Mouse (Mus musculus): ENCODE measurements at regions not wholly inside any gene's neighbourhood (a gene's known extent, or its start where the extent isn't known, plus 50 kb on each side); places are given as distances from the start of the nearest gene placed in this dataset.

DNA sequence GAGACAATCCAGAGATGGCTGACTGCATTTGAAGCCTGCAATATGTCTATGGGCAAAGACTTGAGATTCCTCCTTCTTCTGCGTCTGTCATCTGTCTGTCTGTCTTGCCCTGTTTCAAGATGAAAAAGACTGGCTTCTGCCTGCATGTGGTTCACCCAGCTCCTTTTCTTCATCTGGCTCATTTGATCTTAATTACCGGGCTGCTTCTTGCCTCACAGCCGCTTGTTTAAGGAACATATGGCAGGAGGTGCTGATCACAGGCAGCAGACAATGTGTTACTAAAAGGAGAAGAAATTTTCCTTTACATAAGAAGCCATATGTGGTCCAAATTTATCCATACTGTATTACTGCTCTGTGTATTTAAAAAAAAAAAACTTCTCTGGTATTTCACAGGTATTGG, 147.0 kb upstream of the Pter start:
- TF ChIP-seq POLR2A (IDR thresholded peaks at IDR 0.05; ENCODE audit: borderline replicate concordance, control insufficient read depth, low read depth, low read length) (no peak), CTCF (IDR thresholded peaks at IDR 0.05; ENCODE audit: control insufficient read depth, insufficient read depth, low read length) (no peak)
